Mouse (Mus musculus) cerebellum, adult 2 months (tissue): ENCODE measurements at regions not wholly inside any gene's neighbourhood (a gene's known extent, or its start where the extent isn't known, plus 50 kb on each side); places are given as distances from the start of the nearest gene placed in this dataset.

Experiments
- CTCF ChIP-seq: fragments of 200-500 bp; IDR thresholded peaks from 2 replicates; pipeline ENCODE4 v1.5.1; 2011; ENCODE audit warnings: low read depth, mild to moderate bottlenecking, control low read depth, low read length, moderate library complexity, borderline replicate concordance; ENCODE audit not compliant: insufficient read depth
- POLR2A ChIP-seq: fragments of 200-500 bp; IDR thresholded peaks from 2 replicates; pipeline ENCODE4 v1.6.1; 2011; ENCODE audit warnings: low read length, control low read depth, borderline replicate concordance; ENCODE audit not compliant: insufficient read depth

- no peak for TF ChIP-seq POLR2A
- TF ChIP-seq CTCF = peak; percentile 23; the same call in 1 of the 2 replicates
Observed at GRCm38 (mm10) chr17:49258496-49258895, 169.7 kb upstream of the Mocs1 start.
